Mouse (Mus musculus) CH12.LX (cell line): ENCODE measurements around the gene Ccn5.

Experiments
- CHD2 ChIP-seq: IDR thresholded peaks from 2 replicates; pipeline ENCODE4 v1.6.1; 2011; ENCODE audit warnings: low read length, improper control_type of control experiment
- POLR2A ChIP-seq: IDR thresholded peaks from 2 replicates; pipeline ENCODE4 v1.6.1; 2011; ENCODE audit warnings: low read depth, mild to moderate bottlenecking, improper control_type of control experiment, low read length
- RAD21 ChIP-seq: IDR thresholded peaks from 2 replicates; pipeline ENCODE4 v1.6.1; 2011; ENCODE audit warnings: low read depth, mild to moderate bottlenecking, low read length, improper control_type of control experiment, moderate library complexity
- SIN3A ChIP-seq: IDR thresholded peaks from 2 replicates; pipeline ENCODE4 v1.6.1; 2012; ENCODE audit warnings: low read length, improper control_type of control experiment, inconsistent platforms

- no peak for TF ChIP-seq RAD21
- TF ChIP-seq SIN3A = no peak
- no peak for TF ChIP-seq POLR2A
- TF ChIP-seq CHD2 = no peak
These were observed 19.8 kb upstream of the Ccn5 start for GRCm38 (mm10) chr2:163800832-163801231.
